Mouse (Mus musculus) hindbrain, embryonic 15.5 days (tissue): Measurements from ENCODE around the gene Dedd2. TPM values are rescaled to one million over a fixed set of nuclear protein-coding genes. Genes with fewer than 3 reads are reported as not detected.

Experiments used
- ATAC-seq: fragments of 200-750 bp; cut with Nextera tagmentation; 2 replicates; pipeline ENCODE4 v1.8.0; 2017; ENCODE audit warnings: low read depth, moderate number of reproducible peaks, moderate TSS enrichment; ENCODE audit not compliant: low FRiP score
- H3K27ac ChIP-seq: fragments of 300-500 bp; sonication (generic); replicated peaks from 2 replicates; pipeline ENCODE4 v1.5.1; 2015; ENCODE audit warnings: mild to moderate bottlenecking, inconsistent platforms
- H3K27me3 ChIP-seq: fragments of 300-500 bp; sonication (generic); 2 replicates; pipeline ENCODE4 v1.6.1; 2015; ENCODE audit warnings: control low read depth, inconsistent platforms
- H3K36me3 ChIP-seq: fragments of 300-500 bp; sonication (generic); 2 replicates; pipeline ENCODE4 v1.6.1; 2015; ENCODE audit warnings: control low read depth, inconsistent platforms
- H3K4me1 ChIP-seq: fragments of 300-500 bp; sonication (generic); replicated peaks from 2 replicates; pipeline ENCODE4 v1.6.1; 2015; ENCODE audit warnings: control low read depth, inconsistent platforms
- H3K4me2 ChIP-seq: fragments of 300-500 bp; sonication (generic); 2 replicates; pipeline ENCODE4 v1.6.1; 2015; ENCODE audit warnings: moderate library complexity, mild to moderate bottlenecking, inconsistent platforms
- H3K4me3 ChIP-seq: fragments of 300-500 bp; sonication (generic); 2 replicates; pipeline ENCODE4 v1.5.1; 2015; ENCODE audit warnings: mild to moderate bottlenecking, inconsistent platforms
- H3K9ac ChIP-seq: fragments of 300-500 bp; sonication (generic); 2 replicates; pipeline ENCODE4 v1.6.1; 2015; ENCODE audit warnings: inconsistent platforms
- H3K9me3 ChIP-seq: fragments of 300-500 bp; sonication (generic); 2 replicates; pipeline ENCODE4 v1.6.1; 2016; ENCODE audit warnings: control low read depth, inconsistent platforms
- WGBS: fragments of 180-500 bp; shearing (Covaris S2); methylation state at CpG from one replicate; pipeline ENCODE4 v1.1.7; 2015; 5-methylcytosine and 5-hydroxymethylcytosine counted together
- polyA plus RNA-seq: library from polyadenylated mRNA; unstranded; fragments of >200 nt; fragmentation: Nextera tagmentation; extraction: Ambion mirVana; gene quantifications from 2 replicates; pipeline ENCODE4 v1.2.1, GENCODE M21; 2015

Gene Dedd2
- polyA plus RNA-seq, 1 experiment from 2014 or later = 17.3 TPM

DNA sequence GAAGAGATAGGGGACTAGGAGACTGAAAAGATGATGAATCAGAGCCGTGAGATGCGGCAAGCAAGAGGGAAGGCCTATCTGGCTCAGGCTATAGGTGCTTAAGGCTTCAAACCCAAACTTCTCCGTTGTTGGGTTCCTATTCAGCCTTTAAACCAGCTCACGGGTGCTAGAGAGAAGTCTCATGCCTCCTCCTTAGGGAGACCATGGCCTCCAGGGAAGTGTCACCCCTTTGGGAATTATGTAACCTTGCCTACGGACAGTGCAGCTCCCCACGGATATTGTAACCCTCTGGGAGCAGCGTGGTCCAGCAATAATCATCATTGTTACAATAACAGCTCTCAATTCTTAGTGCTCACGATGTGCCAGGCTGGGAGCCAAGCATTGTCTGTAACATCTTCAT is 31.4 kb upstream of the Dedd2 start:
- Histone ChIP-seq H3K4me2 (peak overlapping the region; percentile 99), H3K27me3 (no peaks in the 10 kb centered on the region), H3K36me3 (no peaks in the 10 kb centered on the region), H3K9ac (0 out of 2 replicates have a peak overlapping the region, but pooled peaks have one; percentile 62), H3K4me3 (peak overlapping the region; percentile 78), H3K9me3 (no peaks in the 10 kb centered on the region), H3K4me1 (peaks cover 49% of the 10 kb centered on the region), H3K27ac (peak overlapping the region; percentile 78)
- WGBS = 12% methylated on average over 8 of the region's 8 CpGs
- no peak for ATAC-seq

GRCm38 (mm10) chr7:25251071-25251791 is 30.8 kb upstream of the Dedd2 start:
- peak overlapping the region; percentile 62; the same call in 1 of the 2 replicates for H3K9ac ChIP-seq
- H3K4me1 ChIP-seq = peaks cover 54% of the 10 kb centered on the region
- WGBS = 2% methylated on average over 22 of the region's 22 CpGs
- peak; percentile 20; the same call in 1 of the 2 replicates for ATAC-seq
- H3K27ac ChIP-seq = peak overlapping the region; percentile 78
- H3K27me3 ChIP-seq = no peaks in the 10 kb centered on the region
- H3K4me2 ChIP-seq = peak overlapping the region; percentile 99
- H3K9me3 ChIP-seq = no peaks in the 10 kb centered on the region
- peak overlapping the region; percentile 78 for H3K4me3 ChIP-seq
- no peaks in the 10 kb centered on the region for H3K36me3 ChIP-seq

- Histone ChIP-seq H3K27me3 (no peaks in the 10 kb centered on the region), H3K4me1 (peaks cover 59% of the 10 kb centered on the region), H3K9ac (peak within 1 kb of the TSS; percentile 62), H3K27ac (peak within 1 kb of the TSS; percentile 84), H3K4me3 (peak within 1 kb of the TSS; percentile 78), H3K9me3 (no peaks in the 10 kb centered on the region), H3K36me3 (no peaks in the 10 kb centered on the region), H3K4me2 (peak within 1 kb of the TSS; percentile 99)
- 0% methylated on average over 27 of the region's 81 CpGs for WGBS
- ATAC-seq = peak; percentile 67
Measured at GRCm38 (mm10) chr7:25250141-25250972, 29.9 kb upstream of the Dedd2 start, which contains the start of gene Erf. TSS of gene Erf (minus strand) at chr7:25250761.

DNA sequence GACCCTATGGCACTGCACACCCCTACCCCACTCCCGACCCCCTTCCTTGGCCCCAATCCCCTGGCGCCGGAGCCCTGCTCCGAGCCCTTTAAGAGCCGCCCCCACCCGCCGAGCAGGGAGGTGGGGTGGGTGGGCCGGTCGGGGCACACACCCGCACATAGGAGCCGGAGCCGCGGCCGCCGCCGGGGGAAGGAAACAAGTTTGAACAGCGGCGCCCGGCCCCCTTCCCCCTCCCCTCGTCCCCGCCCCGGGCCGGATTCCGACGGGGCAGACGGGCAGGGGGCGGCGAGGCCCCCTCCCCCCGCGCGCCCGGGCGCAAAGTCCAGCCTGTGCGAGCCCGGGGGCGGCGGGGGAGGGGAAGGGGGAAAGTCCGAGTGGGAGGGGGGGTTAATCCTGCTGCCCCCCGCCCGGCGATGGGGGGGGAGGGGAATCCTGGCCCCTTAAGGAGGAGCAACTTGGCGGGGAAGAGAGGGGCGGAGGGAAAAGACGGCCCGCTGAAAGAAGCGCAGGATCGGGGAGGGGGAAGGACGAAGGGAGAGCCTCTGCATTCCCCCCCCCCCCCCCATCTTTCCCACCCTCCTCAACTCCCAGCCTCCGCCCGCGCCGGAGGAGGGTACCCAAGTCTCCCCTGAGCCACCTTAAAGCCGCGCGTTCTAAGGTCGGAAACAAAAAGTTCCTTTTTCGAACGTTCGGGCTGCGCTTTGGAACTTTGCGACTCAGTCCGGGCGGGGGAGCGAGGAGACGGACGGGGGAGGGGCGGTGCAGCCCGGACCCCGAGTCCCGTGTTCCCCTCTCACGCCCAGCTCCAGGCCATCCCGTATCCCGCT is 29.1 kb upstream of the Dedd2 start:
- peaks cover 59% of the 10 kb centered on the region for H3K4me1 ChIP-seq
- peak overlapping the region; percentile 62 for H3K9ac ChIP-seq
- WGBS = 1% methylated on average over 45 of the region's 73 CpGs
- H3K4me2 ChIP-seq = peak overlapping the region; percentile 99
- no peaks in the 10 kb centered on the region for H3K27me3 ChIP-seq
- peak; percentile 23 for ATAC-seq
- peak overlapping the region; percentile 84 for H3K27ac ChIP-seq
- H3K9me3 ChIP-seq = no peaks in the 10 kb centered on the region
- H3K36me3 ChIP-seq = no peaks in the 10 kb centered on the region
- peak overlapping the region; percentile 78 for H3K4me3 ChIP-seq

- no peak; the same call in 1 of the 2 replicates for ATAC-seq
- WGBS = under 1% methylated on average over 25 of the region's 25 CpGs
- peaks cover 59% of the 10 kb centered on the region for H3K4me1 ChIP-seq
Measured at GRCm38 (mm10) chr7:25248846-25249313, 28.5 kb upstream of the Dedd2 start.

DNA sequence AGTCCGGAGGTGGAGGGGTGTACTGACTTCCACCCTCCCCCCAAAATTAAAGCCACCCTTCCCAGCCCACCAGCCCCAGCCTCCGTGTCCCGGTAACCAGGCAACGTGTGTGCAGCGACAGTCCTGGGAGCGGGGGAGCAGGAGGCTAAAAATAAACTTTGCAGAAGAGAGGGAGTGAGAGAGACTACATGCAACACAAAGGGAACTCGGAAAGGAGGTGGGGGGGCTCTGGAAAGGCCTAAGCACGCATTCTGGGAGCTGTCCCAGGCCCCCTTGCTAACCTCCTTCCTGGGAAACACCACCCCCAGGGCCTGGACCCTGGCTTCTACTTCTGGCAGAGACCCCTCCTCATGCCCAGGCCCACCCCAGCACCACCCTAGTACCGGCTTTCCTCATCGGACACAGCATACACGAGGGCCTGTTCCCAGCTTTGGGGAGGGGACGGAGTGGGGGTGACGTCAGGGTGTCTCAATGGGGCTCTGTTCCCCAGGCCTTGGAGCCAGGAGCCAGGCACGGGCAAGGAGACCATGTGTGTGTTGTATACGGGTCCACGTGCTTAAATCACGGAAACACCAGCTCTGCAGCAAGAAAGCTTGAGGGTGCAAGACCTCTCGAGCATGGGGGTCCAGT is 27.7 kb upstream of the Dedd2 start:
- peak overlapping the region; percentile 78 for H3K4me3 ChIP-seq
- no peaks in the 10 kb centered on the region for H3K9me3 ChIP-seq
- H3K4me1 ChIP-seq = peaks cover 59% of the 10 kb centered on the region
- H3K27ac ChIP-seq = peak overlapping the region; percentile 84
- H3K4me2 ChIP-seq = peak overlapping the region; percentile 99
- 3% methylated on average over 18 of the region's 18 CpGs for WGBS
- peak overlapping the region; percentile 62 for H3K9ac ChIP-seq
- peak; percentile 60 for ATAC-seq
- H3K27me3 ChIP-seq = no peaks in the 10 kb centered on the region
- H3K36me3 ChIP-seq = no peaks in the 10 kb centered on the region

More at GRCm38 (mm10) chr7:25248846-25249313, 28.5 kb upstream of the Dedd2 start:
- H3K4me2 ChIP-seq = peak overlapping the region; percentile 99
- H3K9me3 ChIP-seq = no peaks in the 10 kb centered on the region
- no peaks in the 10 kb centered on the region for H3K27me3 ChIP-seq
- H3K27ac ChIP-seq = peak overlapping the region; percentile 84
- H3K4me3 ChIP-seq = peak overlapping the region; percentile 78
- H3K9ac ChIP-seq = peak overlapping the region; percentile 62
- H3K36me3 ChIP-seq = no peaks in the 10 kb centered on the region

DNA sequence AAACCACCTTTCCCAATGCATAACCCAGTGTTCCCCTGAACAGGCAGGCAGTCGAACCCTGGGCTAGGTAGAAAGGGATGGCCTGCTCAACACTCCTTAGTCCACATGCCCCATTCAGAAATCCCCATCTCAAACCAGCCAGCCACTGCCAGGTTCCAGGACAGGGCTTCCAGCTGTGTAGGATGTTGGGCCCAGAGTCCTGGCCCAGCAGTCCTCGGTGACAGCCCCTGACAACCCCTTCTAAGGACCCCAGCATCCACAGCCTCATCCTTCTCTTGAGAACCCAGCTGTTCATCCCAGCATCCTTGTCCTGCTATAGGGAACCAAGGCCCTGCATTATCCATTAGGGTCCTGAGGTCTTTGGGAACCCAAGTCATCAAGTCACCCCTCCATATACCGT is 27.1 kb upstream of the Dedd2 start:
- peaks cover 59% of the 10 kb centered on the region for H3K4me1 ChIP-seq
- peak overlapping the region; percentile 11; the same call in 1 of the 2 replicates for H3K9ac ChIP-seq
- H3K36me3 ChIP-seq = no peaks in the 10 kb centered on the region
- WGBS = 18% methylated on average over 3 of the region's 3 CpGs
- peak overlapping the region; percentile 99 for H3K4me2 ChIP-seq
- no peaks in the 10 kb centered on the region for H3K9me3 ChIP-seq
- ATAC-seq = no peak
- H3K4me3 ChIP-seq = peak overlapping the region; percentile 78
- no peaks in the 10 kb centered on the region for H3K27me3 ChIP-seq
- H3K27ac ChIP-seq = peak overlapping the region; percentile 84

GRCm38 (mm10) chr7:25246759-25247137 is 26.3 kb upstream of the Dedd2 start:
- Histone ChIP-seq H3K4me2 (peak overlapping the region; percentile 99), H3K4me3 (peak overlapping the region; percentile 78), H3K36me3 (no peaks in the 10 kb centered on the region), H3K27me3 (no peaks in the 10 kb centered on the region), H3K27ac (peak overlapping the region; percentile 84), H3K9me3 (no peaks in the 10 kb centered on the region), H3K9ac (no peak overlapping the region), H3K4me1 (peaks cover 55% of the 10 kb centered on the region)
- WGBS = 54% methylated on average over 4 of the region's 4 CpGs
- ATAC-seq = no peak

- Histone ChIP-seq H3K27me3 (no peaks in the 10 kb centered on the region), H3K27ac (peak overlapping the region; percentile 84), H3K4me2 (peak overlapping the region; percentile 99), H3K36me3 (no peaks in the 10 kb centered on the region), H3K9ac (no peak overlapping the region), H3K9me3 (no peaks in the 10 kb centered on the region), H3K4me1 (peaks cover 50% of the 10 kb centered on the region), H3K4me3 (peak overlapping the region; percentile 78)
- WGBS = 53% methylated on average over 20 of the region's 20 CpGs
- ATAC-seq = no peak
Measured at GRCm38 (mm10) chr7:25246079-25246758, 25.8 kb upstream of the Dedd2 start.

GRCm38 (mm10) chr7:25244562-25245369 is 24.4 kb upstream of the Dedd2 start:
- H3K27me3 ChIP-seq = no peaks in the 10 kb centered on the region
- H3K4me3 ChIP-seq = no peak overlapping the region
- no peak for ATAC-seq
- H3K9ac ChIP-seq = no peak overlapping the region
- 90% methylated on average over 30 of the region's 30 CpGs for WGBS
- no peaks in the 10 kb centered on the region for H3K9me3 ChIP-seq
- H3K36me3 ChIP-seq = no peaks in the 10 kb centered on the region
- H3K4me2 ChIP-seq = no peak overlapping the region
- no peak overlapping the region for H3K27ac ChIP-seq
- H3K4me1 ChIP-seq = peaks cover 40% of the 10 kb centered on the region
